Mouse (Mus musculus): ENCODE results near the gene Khdrbs2.

The Khdrbs2 gene

GRCm38 (mm10) chr1:32172506-32173239, at the start of gene Khdrbs2:
Gene Khdrbs2, plus strand, starts transcription at chr1:32172714.
- POLR2A ChIA-PET, result interaction anchor here in 1 of 4 experiments (0.5 kb wide), 1 partner anchor 17 kb away, joined by 3 read pairs; no protein-coding TSS in a partner anchor
- CTCF ChIA-PET, result interaction anchor here in 1 of 4 experiments (0.6 kb wide), 1 partner anchor 404 kb away, joined by 4 read pairs; no protein-coding TSS in a partner anchor

GRCm38 (mm10) chr1:32174566-32174965, 2.1 kb downstream of the Khdrbs2 start:
- ChIA-PET POLR2A (no interaction called here), CTCF (no interaction called here)

- POLR2A ChIA-PET, result no interaction called here
- CTCF ChIA-PET, result interaction anchor here in 2 of 4 experiments (0.6 to 0.7 kb wide), 2 partner anchors 10 to 929 kb away, joined by 3 to 4 read pairs; no protein-coding TSS in a partner anchor
These were observed 27.2 kb downstream of the Khdrbs2 start for GRCm38 (mm10) chr1:32199664-32200260.

- POLR2A ChIA-PET, result no interaction called here
These were observed 75.9 kb downstream of the Khdrbs2 start for GRCm38 (mm10) chr1:32248443-32248842.

GRCm38 (mm10) chr1:32249602-32250001, 77.1 kb downstream of the Khdrbs2 start:
- POLR2A ChIA-PET, result no interaction called here
- CTCF ChIA-PET, result no interaction called here

More at GRCm38 (mm10) chr1:32248443-32248842, 75.9 kb downstream of the Khdrbs2 start:
- CTCF ChIA-PET, result no interaction called here

- CTCF ChIA-PET, result no interaction called here
- POLR2A ChIA-PET, result no interaction called here
These were observed 77.8 kb downstream of the Khdrbs2 start for GRCm38 (mm10) chr1:32250337-32250736.

GRCm38 (mm10) chr1:32258942-32259341, 86.4 kb downstream of the Khdrbs2 start:
- ChIA-PET CTCF (no interaction called here), POLR2A (no interaction called here)

GRCm38 (mm10) chr1:32270519-32270918, 98.0 kb downstream of the Khdrbs2 start:
- CTCF ChIA-PET, result no interaction called here
- POLR2A ChIA-PET, result no interaction called here

- POLR2A ChIA-PET, result no interaction called here
- CTCF ChIA-PET, result no interaction called here
These were observed 122.2 kb downstream of the Khdrbs2 start for GRCm38 (mm10) chr1:32294702-32295101.

GRCm38 (mm10) chr1:32301391-32301790, 128.9 kb downstream of the Khdrbs2 start:
- ChIA-PET CTCF (no interaction called here), POLR2A (no interaction called here)

GRCm38 (mm10) chr1:32309074-32309473, 136.6 kb downstream of the Khdrbs2 start:
- POLR2A ChIA-PET, result no interaction called here
- CTCF ChIA-PET, result no interaction called here

- POLR2A ChIA-PET, result no interaction called here
- CTCF ChIA-PET, result no interaction called here
These were observed 137.1 kb downstream of the Khdrbs2 start for GRCm38 (mm10) chr1:32309637-32310036.

- ChIA-PET CTCF (no interaction called here), POLR2A (no interaction called here)
These were observed 166.6 kb downstream of the Khdrbs2 start for GRCm38 (mm10) chr1:32339108-32339507.

- POLR2A ChIA-PET, result no interaction called here
- CTCF ChIA-PET, result no interaction called here
These were observed 175.0 kb downstream of the Khdrbs2 start for GRCm38 (mm10) chr1:32347538-32347937.

GRCm38 (mm10) chr1:32352076-32352475, 179.6 kb downstream of the Khdrbs2 start:
- CTCF ChIA-PET, result no interaction called here
- POLR2A ChIA-PET, result no interaction called here

GRCm38 (mm10) chr1:32363539-32363938, 191.0 kb downstream of the Khdrbs2 start:
- POLR2A ChIA-PET, result interaction anchor here in 1 of 4 experiments (0.6 kb wide), 1 partner anchor 107 kb away, joined by 3 read pairs; no protein-coding TSS in a partner anchor
- CTCF ChIA-PET, result interaction anchor here in 1 of 4 experiments (0.7 kb wide), 1 partner anchor 98 kb away, joined by 5 read pairs; no protein-coding TSS in a partner anchor

GRCm38 (mm10) chr1:32397553-32397952, 225.0 kb downstream of the Khdrbs2 start:
- ChIA-PET CTCF (no interaction called here), POLR2A (no interaction called here)

GRCm38 (mm10) chr1:32407651-32408050, 235.1 kb downstream of the Khdrbs2 start:
- ChIA-PET CTCF (no interaction called here), POLR2A (no interaction called here)

- CTCF ChIA-PET, result no interaction called here
- POLR2A ChIA-PET, result no interaction called here
These were observed 255.9 kb downstream of the Khdrbs2 start for GRCm38 (mm10) chr1:32428410-32428809.

- CTCF ChIA-PET, result no interaction called here
- POLR2A ChIA-PET, result no interaction called here
These were observed 257.0 kb downstream of the Khdrbs2 start for GRCm38 (mm10) chr1:32429493-32429892.

- ChIA-PET POLR2A (no interaction called here), CTCF (no interaction called here)
These were observed 258.0 kb downstream of the Khdrbs2 start for GRCm38 (mm10) chr1:32430516-32430915.

All from embryonic stem cell, embryonic (primary cell).